Mouse (Mus musculus): ENCODE measurements at regions not wholly inside any gene's neighbourhood (a gene's known extent, or its start where the extent isn't known, plus 50 kb on each side); places are given as distances from the start of the nearest gene placed in this dataset.

GRCm38 (mm10) chr17:83127842-83128241, 87.2 kb upstream of the Pkdcc start:
- TF ChIP-seq CTCF (IDR thresholded peaks at IDR 0.05; ENCODE audit: control insufficient read depth, insufficient read depth, insufficient read length) (no peak), MYOD1 (IDR thresholded peaks at IDR 0.05; ENCODE audit: control insufficient read depth, insufficient read length, low read depth) (no peak), MAX (IDR thresholded peaks at IDR 0.05) (no peak)
